Mouse (Mus musculus) heart, adult 18-20 months (tissue): ENCODE measurements around the gene Cops2. TPM values are rescaled to one million over a fixed set of nuclear protein-coding genes. Genes with fewer than 3 reads are reported as not detected.
A peak's percentile ranks its signal among the peaks of the same experiment; 100 is the strongest.

Experiments
- DNase-seq, 2 experiments: peaks; one replicate each; pipeline ENCODE4 v3.0.0; 2021 to 2022; ENCODE audit warnings: mixed read lengths in 1 of 2
- total RNA-seq, 2 experiments: library from RNA; stranded (reverse); gene quantifications; 2 replicates each; pipeline ENCODE4 v1.2.3; 2021

The Cops2 gene
- total RNA-seq, 2 experiments from 2014 or later: 84.1 to 89.4 TPM

GRCm38 (mm10) chr2:125827898-125828297 lies 31.0 kb downstream of the Cops2 start:
- no peak for DNase-seq

- DNase-seq: no peak
Observed at GRCm38 (mm10) chr2:125826201-125826600, 32.7 kb downstream of the Cops2 start.

GRCm38 (mm10) chr2:125820397-125820796 lies 38.5 kb downstream of the Cops2 start:
- DNase-seq: no peak

- no peak for DNase-seq
Observed at GRCm38 (mm10) chr2:125813972-125814595, 44.9 kb downstream of the Cops2 start.

GRCm38 (mm10) chr2:125811332-125811731 lies 47.6 kb downstream of the Cops2 start:
- DNase-seq: no peak

GRCm38 (mm10) chr2:125809551-125809950 lies 49.4 kb downstream of the Cops2 start:
- no peak for DNase-seq

GRCm38 (mm10) chr2:125805826-125806225 lies 53.1 kb downstream of the Cops2 start:
- no peak for DNase-seq

GRCm38 (mm10) chr2:125801947-125802346 lies 57.0 kb downstream of the Cops2 start:
- no peak for DNase-seq

GRCm38 (mm10) chr2:125801038-125801437 lies 57.9 kb downstream of the Cops2 start:
- peak; percentile 20 to 25 for DNase-seq

- DNase-seq: peak; percentile 23 to 27
Observed at GRCm38 (mm10) chr2:125800428-125800827, 58.5 kb downstream of the Cops2 start.

- no peak for DNase-seq
Observed at GRCm38 (mm10) chr2:125797872-125798271, 61.1 kb downstream of the Cops2 start.

GRCm38 (mm10) chr2:125795118-125795517 lies 63.8 kb downstream of the Cops2 start:
- no peak for DNase-seq

GRCm38 (mm10) chr2:125794166-125794565 lies 64.8 kb downstream of the Cops2 start:
- DNase-seq: no peak

GRCm38 (mm10) chr2:125792879-125793261 lies 66.1 kb downstream of the Cops2 start:
- DNase-seq: no peak

- no peak for DNase-seq
Observed at GRCm38 (mm10) chr2:125792144-125792878, 66.6 kb downstream of the Cops2 start.

- DNase-seq: peak in 1 of 2 experiments; percentile 26
Observed at GRCm38 (mm10) chr2:125791485-125791885, 67.5 kb downstream of the Cops2 start.

- no peak for DNase-seq
Observed at GRCm38 (mm10) chr2:125790242-125790641, 68.7 kb downstream of the Cops2 start.

- DNase-seq: no peak
Observed at GRCm38 (mm10) chr2:125789265-125789664, 69.7 kb downstream of the Cops2 start.

GRCm38 (mm10) chr2:125788785-125789184 lies 70.2 kb downstream of the Cops2 start:
- no peak for DNase-seq

- peak in 1 of 2 experiments; percentile 25 for DNase-seq
Observed at GRCm38 (mm10) chr2:125788351-125788750, 70.6 kb downstream of the Cops2 start.

- DNase-seq: no peak
Observed at GRCm38 (mm10) chr2:125785021-125785420, 73.9 kb downstream of the Cops2 start.

GRCm38 (mm10) chr2:125784392-125784791 lies 74.5 kb downstream of the Cops2 start:
- DNase-seq: no peak

- DNase-seq: no peak
Observed at GRCm38 (mm10) chr2:125783868-125784267, 75.1 kb downstream of the Cops2 start.

- peak; percentile 97 for DNase-seq
Observed at GRCm38 (mm10) chr2:125782719-125783109, 76.2 kb downstream of the Cops2 start, which contains the start of gene Secisbp2l. TSS of gene Secisbp2l (minus strand) at chr2:125782870.
